Mouse (Mus musculus) intestine, embryonic 15.5 days (tissue): ENCODE measurements at regions not wholly inside any gene's neighbourhood (a gene's known extent, or its start where the extent isn't known, plus 50 kb on each side); places are given as distances from the start of the nearest gene placed in this dataset.

Source experiments
- ATAC-seq: fragments of 200-750 bp; cut with Nextera tagmentation; 2 replicates; pipeline ENCODE4 v1.8.0; 2017; ENCODE audit warnings: moderate TSS enrichment, moderate library complexity
- H3K27ac ChIP-seq: fragments of 300-500 bp; sonication (generic); 2 replicates; pipeline ENCODE4 v1.5.1; 2015; ENCODE audit warnings: mild to moderate bottlenecking, inconsistent platforms
- H3K27me3 ChIP-seq: fragments of 300-500 bp; sonication (generic); replicated peaks from 2 replicates; pipeline ENCODE4 v1.6.1; 2015; ENCODE audit warnings: inconsistent platforms
- H3K36me3 ChIP-seq: fragments of 300-500 bp; sonication (generic); 2 replicates; pipeline ENCODE4 v1.6.1; 2015; ENCODE audit warnings: inconsistent platforms
- H3K4me1 ChIP-seq: fragments of 300-500 bp; sonication (generic); replicated peaks from 2 replicates; pipeline ENCODE4 v1.6.1; 2015; ENCODE audit warnings: inconsistent platforms
- H3K4me2 ChIP-seq: fragments of 300-500 bp; sonication (generic); replicated peaks from 2 replicates; pipeline ENCODE4 v1.6.1; 2015; ENCODE audit warnings: mild to moderate bottlenecking, inconsistent platforms
- H3K4me3 ChIP-seq: fragments of 300-500 bp; sonication (generic); replicated peaks from 2 replicates; pipeline ENCODE4 v1.5.1; 2015; ENCODE audit warnings: inconsistent platforms
- H3K9ac ChIP-seq: fragments of 300-500 bp; sonication (generic); 2 replicates; pipeline ENCODE4 v1.6.1; 2015; ENCODE audit warnings: inconsistent platforms
- H3K9me3 ChIP-seq: fragments of 300-500 bp; sonication (generic); 2 replicates; pipeline ENCODE4 v1.6.1; 2016; ENCODE audit warnings: inconsistent platforms
- WGBS: fragments of 180-500 bp; shearing (Covaris S2); methylation state at CpG from one replicate; pipeline ENCODE4 v1.1.7; 2015; 5-methylcytosine and 5-hydroxymethylcytosine counted together

DNA sequence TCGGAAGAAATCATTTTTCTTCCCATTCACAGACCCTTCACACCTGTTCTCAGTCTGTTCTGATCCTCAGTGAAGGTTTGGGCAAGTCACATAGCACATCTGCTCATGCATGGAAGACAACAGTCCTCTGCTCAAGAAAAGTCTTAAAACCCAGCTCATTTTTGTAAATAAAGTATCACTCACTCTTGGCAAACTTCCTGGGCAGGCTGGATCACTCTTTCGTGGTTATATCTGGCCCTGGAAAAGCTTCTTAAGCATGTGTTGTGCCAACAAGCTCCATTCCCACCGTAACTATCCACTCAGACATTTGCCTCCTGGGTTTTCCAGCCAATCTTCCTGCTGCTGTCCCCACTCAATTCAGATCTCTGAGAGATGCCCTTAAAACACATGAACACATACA, 103.2 kb upstream of the Cep85l start:
- H3K27ac ChIP-seq: no peak overlapping the region
- WGBS: 35% methylated on average over 3 of the region's 3 CpGs
- H3K27me3 ChIP-seq: no peaks in the 10 kb centered on the region
- H3K4me3 ChIP-seq: no peak overlapping the region
- no peaks in the 10 kb centered on the region for H3K9me3 ChIP-seq
- H3K36me3 ChIP-seq: no peaks in the 10 kb centered on the region
- no peak overlapping the region for H3K4me2 ChIP-seq
- H3K9ac ChIP-seq: no peak overlapping the region
- no peaks in the 10 kb centered on the region for H3K4me1 ChIP-seq
- no peak for ATAC-seq

DNA sequence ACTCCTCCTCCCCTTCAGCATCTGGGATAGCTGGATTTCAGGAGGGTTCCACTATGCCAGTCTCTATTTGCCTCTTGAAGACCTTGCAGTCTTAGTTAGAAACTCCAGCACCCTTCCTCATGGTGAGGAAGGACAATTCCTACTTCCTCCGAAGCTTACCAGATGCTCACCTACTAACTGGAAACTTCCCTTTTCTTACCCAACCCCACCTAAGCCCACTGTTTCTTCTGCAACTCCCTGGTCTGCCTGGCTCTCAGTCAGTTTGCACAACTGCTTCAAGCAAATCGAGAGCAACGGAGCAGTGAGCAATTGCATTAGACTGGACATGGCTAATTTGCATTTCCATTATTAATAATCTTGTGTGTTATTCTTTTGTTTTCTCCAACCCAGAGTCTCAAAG, 90.5 kb upstream of the Cep85l start:
- Histone ChIP-seq H3K9me3 (0 out of 2 replicates have a peak, but pooled peaks cover 2% of the 10 kb centered on the region), H3K9ac (no peak overlapping the region), H3K27ac (no peak overlapping the region), H3K4me2 (no peak overlapping the region), H3K36me3 (no peaks in the 10 kb centered on the region), H3K4me1 (0 out of 2 replicates have a peak, but pooled peaks cover 7% of the 10 kb centered on the region), H3K27me3 (no peaks in the 10 kb centered on the region), H3K4me3 (no peak overlapping the region)
- ATAC-seq: no peak
- WGBS: 87% methylated on average over 3 of the region's 3 CpGs

DNA sequence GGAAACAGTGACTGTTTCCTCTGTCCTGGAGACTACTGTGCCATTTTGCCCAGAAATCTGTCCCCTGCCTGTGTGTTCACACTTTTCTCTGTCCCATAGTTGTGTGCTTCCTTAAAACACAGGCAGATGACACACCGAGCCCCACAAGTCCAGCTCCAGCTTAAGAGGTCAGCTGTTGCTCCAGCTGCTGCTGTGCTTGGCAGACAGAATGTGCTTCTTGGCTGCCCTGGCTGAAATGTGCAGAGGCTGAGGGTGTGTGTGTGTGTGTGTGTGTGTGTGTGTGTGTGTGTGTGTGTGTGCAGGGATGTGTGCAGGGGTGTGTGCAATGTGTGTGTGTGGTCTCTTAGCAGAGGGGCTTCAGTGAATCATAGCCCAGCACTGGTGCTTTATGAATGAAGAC, 89.9 kb upstream of the Cep85l start:
- no peak overlapping the region for H3K4me2 ChIP-seq
- no peaks in the 10 kb centered on the region for H3K36me3 ChIP-seq
- H3K4me3 ChIP-seq: no peak overlapping the region
- H3K4me1 ChIP-seq: 0 out of 2 replicates have a peak, but pooled peaks cover 9% of the 10 kb centered on the region
- 0 out of 2 replicates have a peak, but pooled peaks cover 2% of the 10 kb centered on the region for H3K9me3 ChIP-seq
- no peak overlapping the region for H3K9ac ChIP-seq
- H3K27me3 ChIP-seq: no peaks in the 10 kb centered on the region
- no peak for ATAC-seq
- H3K27ac ChIP-seq: no peak overlapping the region
- 53% methylated on average over 1 of the region's 1 CpGs for WGBS

DNA sequence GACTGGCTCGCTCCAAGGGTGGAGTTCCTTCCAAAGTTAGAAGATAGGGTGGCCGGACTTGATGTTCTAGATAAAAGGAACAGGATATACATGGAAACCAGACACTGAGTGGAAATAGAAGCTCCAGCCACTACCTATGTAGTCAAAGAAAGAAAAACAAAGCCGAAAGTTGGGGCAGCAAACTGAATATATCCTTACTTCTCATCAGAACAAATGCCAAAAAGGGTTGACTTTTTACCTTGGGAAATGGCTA, 88.5 kb upstream of the Cep85l start:
- Histone ChIP-seq H3K4me2 (no peak overlapping the region), H3K4me1 (0 out of 2 replicates have a peak, but pooled peaks cover 10% of the 10 kb centered on the region), H3K9ac (no peak overlapping the region), H3K36me3 (no peaks in the 10 kb centered on the region), H3K4me3 (no peak overlapping the region), H3K9me3 (0 out of 2 replicates have a peak, but pooled peaks cover 2% of the 10 kb centered on the region), H3K27ac (no peak overlapping the region), H3K27me3 (no peaks in the 10 kb centered on the region)
- 91% methylated on average over 3 of the region's 3 CpGs for WGBS
- ATAC-seq: no peak

DNA sequence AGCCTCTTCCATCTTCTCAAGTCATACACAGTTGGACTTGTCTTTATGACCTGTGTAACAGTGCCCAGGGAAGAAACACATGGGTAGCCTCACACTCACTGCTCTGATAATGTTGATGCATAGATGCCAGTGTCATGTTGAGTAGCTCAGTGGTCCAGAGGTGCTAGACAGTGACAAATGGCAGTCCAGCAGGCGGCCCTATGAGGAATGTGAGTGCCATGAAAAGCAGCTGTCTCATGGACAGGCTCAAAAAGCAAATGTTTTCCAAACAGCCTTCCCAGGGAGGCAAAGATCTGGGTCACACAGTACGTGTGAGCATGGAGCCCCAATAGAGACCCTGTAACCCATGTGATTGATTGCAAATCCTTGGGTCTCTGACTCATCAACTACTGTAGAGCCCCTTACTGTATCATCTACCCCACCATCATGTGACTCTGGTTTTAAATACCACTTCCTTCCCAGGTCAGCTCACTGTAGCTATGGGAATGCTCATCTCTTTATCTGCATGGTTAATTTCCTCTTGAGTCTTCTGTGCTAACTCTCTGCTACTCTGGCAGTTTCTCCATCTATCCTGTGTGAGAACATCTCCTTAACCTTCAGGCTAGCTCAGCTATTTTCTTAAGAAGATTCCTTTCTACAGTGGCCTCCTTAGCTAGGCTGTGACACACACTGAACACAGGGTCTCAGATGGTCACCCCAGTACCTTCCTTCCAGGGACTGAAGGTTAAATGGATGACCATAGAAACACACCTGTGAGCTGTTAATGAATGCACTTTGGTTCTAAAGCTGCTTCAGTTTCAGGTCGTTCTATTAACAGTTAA, 87.9 kb upstream of the Cep85l start:
- WGBS: 74% methylated on average over 3 of the region's 3 CpGs

DNA sequence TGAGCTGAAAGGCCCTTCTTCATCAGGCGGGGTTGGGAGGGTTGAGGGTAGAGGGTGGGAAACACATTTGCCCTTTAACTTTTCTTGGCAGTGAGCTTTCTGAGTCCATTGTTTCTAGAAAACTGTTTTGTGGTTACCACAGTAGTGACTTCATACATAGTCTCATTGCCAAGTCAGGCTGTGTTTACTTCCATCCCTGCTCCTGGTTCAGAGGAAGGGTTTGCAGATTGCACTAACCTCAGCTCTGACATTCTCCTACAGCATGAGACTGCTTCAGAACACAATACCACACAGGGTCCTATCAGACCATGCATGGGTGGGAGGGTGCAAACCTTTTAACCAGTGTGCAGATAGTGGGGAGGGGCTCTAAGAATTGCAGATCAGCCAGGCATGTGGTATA, 87.1 kb upstream of the Cep85l start:
- WGBS: 48% methylated on average over 1 of the region's 1 CpGs
- ATAC-seq: peak; percentile 61
- H3K27me3 ChIP-seq: no peaks in the 10 kb centered on the region
- H3K4me3 ChIP-seq: no peak overlapping the region
- H3K36me3 ChIP-seq: no peaks in the 10 kb centered on the region
- H3K9me3 ChIP-seq: 0 out of 2 replicates have a peak, but pooled peaks cover 2% of the 10 kb centered on the region
- H3K4me2 ChIP-seq: no peak overlapping the region
- H3K27ac ChIP-seq: peak overlapping the region; percentile 59; the same call in 1 of the 2 replicates
- H3K9ac ChIP-seq: no peak overlapping the region
- 0 out of 2 replicates have a peak, but pooled peaks cover 10% of the 10 kb centered on the region for H3K4me1 ChIP-seq

More for the DNA sequence above, 87.9 kb upstream of the Cep85l start:
- Histone ChIP-seq H3K27ac (no peak overlapping the region), H3K4me1 (0 out of 2 replicates have a peak, but pooled peaks cover 10% of the 10 kb centered on the region), H3K4me2 (no peak overlapping the region), H3K36me3 (no peaks in the 10 kb centered on the region), H3K9ac (no peak overlapping the region), H3K4me3 (no peak overlapping the region), H3K27me3 (no peaks in the 10 kb centered on the region), H3K9me3 (0 out of 2 replicates have a peak, but pooled peaks cover 2% of the 10 kb centered on the region)
- no peak; the same call in 1 of the 2 replicates for ATAC-seq

DNA sequence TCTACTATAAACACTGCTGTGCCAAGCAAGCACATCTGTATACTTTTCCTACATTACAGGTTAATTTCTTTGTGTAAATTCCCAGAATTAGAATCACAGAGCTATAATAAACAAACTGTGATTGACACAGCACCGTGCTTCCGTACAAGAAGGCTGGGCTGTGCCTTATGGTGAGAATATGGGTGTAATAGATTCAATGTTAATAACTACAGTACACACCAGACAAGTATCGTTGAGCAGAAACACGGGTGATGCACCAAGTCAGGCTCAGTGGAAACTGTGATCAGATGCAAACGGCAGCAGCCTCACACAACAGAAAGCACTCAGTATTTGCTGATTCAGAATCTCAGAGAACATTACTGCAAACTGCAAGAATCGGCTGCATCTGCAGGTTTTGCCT, 86.5 kb upstream of the Cep85l start:
- no peaks in the 10 kb centered on the region for H3K27me3 ChIP-seq
- H3K27ac ChIP-seq: peak overlapping the region; percentile 59

DNA sequence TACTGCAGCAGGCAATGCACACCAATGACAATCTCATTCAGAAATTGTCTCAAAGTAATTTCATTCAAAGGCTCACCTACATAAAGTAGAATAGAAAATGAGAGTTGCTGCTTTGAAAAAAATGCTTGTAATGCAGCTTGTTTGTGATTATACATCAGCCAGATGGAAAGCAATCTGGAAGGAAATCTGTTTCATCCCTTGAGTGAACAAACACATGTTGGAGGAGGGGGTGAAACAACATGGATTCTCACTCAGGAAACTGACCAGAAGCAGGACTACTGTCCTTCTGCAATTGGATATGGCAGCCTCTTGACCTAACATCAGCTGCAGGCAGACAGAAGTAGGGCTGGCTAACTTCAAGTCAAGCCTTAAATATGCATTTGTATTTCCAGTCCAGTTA, 84.8 kb upstream of the Cep85l start:
- Histone ChIP-seq H3K4me3 (no peak overlapping the region), H3K4me1 (0 out of 2 replicates have a peak, but pooled peaks cover 10% of the 10 kb centered on the region), H3K9me3 (no peaks in the 10 kb centered on the region), H3K4me2 (no peak overlapping the region), H3K36me3 (no peaks in the 10 kb centered on the region), H3K27ac (no peak overlapping the region), H3K9ac (no peak overlapping the region), H3K27me3 (no peaks in the 10 kb centered on the region)
- ATAC-seq: no peak

More for the DNA sequence above, 86.5 kb upstream of the Cep85l start:
- H3K36me3 ChIP-seq: no peaks in the 10 kb centered on the region
- H3K9ac ChIP-seq: no peak overlapping the region
- no peaks in the 10 kb centered on the region for H3K9me3 ChIP-seq
- H3K4me2 ChIP-seq: no peak overlapping the region
- WGBS: 51% methylated on average over 6 of the region's 6 CpGs
- ATAC-seq: no peak
- no peak overlapping the region for H3K4me3 ChIP-seq
- 0 out of 2 replicates have a peak, but pooled peaks cover 10% of the 10 kb centered on the region for H3K4me1 ChIP-seq

DNA sequence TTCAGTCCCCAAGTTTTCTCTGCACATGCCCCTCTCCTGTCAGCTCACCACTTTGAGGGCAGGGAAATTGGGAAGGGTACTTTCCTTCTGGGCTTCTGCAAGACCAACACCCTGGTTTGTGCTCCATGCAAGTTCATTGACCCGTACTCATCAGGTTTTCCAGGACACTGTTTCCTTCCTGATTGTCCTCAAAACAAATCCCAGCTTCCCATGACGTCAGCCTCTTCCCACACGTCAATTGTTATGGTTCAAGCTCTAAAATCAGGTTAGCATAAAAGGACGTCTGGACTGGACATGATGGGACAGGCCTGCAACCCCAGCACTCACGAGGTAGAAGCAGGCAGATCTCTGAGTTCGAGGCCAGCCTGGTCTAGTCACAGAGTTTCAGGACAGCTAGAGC, 84.3 kb upstream of the Cep85l start:
- H3K27ac ChIP-seq: no peak overlapping the region
- no peak overlapping the region for H3K4me3 ChIP-seq
- H3K9me3 ChIP-seq: no peaks in the 10 kb centered on the region
- 0 out of 2 replicates have a peak, but pooled peaks cover 10% of the 10 kb centered on the region for H3K4me1 ChIP-seq
- no peaks in the 10 kb centered on the region for H3K27me3 ChIP-seq
- H3K9ac ChIP-seq: no peak overlapping the region
- ATAC-seq: no peak
- 62% methylated on average over 6 of the region's 6 CpGs for WGBS
- H3K4me2 ChIP-seq: no peak overlapping the region
- no peaks in the 10 kb centered on the region for H3K36me3 ChIP-seq

DNA sequence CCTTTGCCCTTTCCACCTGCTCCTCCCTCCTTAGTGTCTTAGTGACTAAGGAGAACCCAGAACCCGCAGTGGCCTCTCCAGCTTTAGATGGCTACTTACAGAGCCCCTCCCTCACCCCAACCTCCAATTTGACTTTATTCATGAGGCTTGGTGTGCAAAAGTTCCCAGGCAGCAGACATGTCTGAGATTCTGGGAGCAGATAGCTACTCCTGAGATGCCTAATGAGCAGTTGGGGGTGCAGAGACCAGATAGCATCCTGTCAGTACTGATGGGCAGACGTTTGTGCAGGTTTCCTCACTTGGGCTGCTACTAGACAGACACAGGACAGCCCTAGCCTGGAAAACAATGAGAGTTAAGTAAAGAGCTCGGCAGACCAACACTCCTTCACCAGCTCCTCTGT, 83.7 kb upstream of the Cep85l start:
- no peaks in the 10 kb centered on the region for H3K27me3 ChIP-seq
- H3K4me2 ChIP-seq: no peak overlapping the region
- 50% methylated on average over 3 of the region's 3 CpGs for WGBS
- no peaks in the 10 kb centered on the region for H3K9me3 ChIP-seq
- ATAC-seq: no peak
- no peak overlapping the region for H3K9ac ChIP-seq
- no peaks in the 10 kb centered on the region for H3K36me3 ChIP-seq
- H3K4me1 ChIP-seq: 0 out of 2 replicates have a peak, but pooled peaks cover 10% of the 10 kb centered on the region
- no peak overlapping the region for H3K4me3 ChIP-seq
- H3K27ac ChIP-seq: no peak overlapping the region

DNA sequence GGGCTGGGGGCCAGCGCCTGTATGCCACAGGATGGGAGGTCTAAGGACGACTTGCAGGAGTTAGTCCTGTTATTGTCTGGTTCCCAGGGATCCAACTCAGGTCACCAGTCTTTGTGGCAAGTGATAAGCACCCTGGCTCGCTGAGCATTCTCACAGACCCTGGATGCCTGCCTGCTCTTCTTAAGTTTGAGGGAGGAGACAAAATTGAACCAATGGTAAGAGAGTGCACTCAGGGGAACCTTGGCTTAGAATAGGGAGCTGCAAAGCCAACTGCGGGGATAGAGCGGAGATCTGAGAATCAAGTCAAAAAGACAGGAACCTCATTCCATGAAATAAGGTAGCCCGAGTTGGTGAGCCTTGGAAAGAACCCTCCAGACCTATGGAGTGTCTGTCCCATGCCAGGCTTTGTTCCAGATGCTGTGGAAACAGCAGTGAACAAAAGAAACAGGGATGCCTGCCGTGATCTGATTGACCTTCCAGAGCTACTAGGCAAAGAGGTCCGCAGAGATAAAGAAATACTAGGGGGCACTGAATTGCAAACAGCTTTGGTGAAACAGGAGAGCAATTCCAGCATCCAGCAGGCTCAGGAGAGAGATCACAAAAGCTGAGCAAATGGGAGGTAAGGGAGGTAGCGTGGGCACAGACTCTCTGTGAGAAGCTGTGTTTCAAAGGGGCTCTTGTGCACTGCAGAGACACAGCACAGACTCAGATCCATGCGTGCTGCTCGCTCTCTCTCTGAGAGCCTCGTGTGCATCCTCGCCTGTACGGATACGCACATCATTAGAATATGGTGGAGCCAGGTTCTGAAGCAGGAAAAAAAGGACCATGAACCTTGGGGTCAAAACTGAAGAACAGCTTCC, 82.9 kb upstream of the Cep85l start:
- no peak overlapping the region for H3K9ac ChIP-seq
- no peak overlapping the region for H3K4me3 ChIP-seq
- ATAC-seq: no peak
- 52% methylated on average over 15 of the region's 15 CpGs for WGBS
- H3K36me3 ChIP-seq: no peaks in the 10 kb centered on the region
- no peaks in the 10 kb centered on the region for H3K9me3 ChIP-seq
- no peaks in the 10 kb centered on the region for H3K27me3 ChIP-seq
- H3K4me1 ChIP-seq: 0 out of 2 replicates have a peak, but pooled peaks cover 10% of the 10 kb centered on the region
- no peak overlapping the region for H3K27ac ChIP-seq
- H3K4me2 ChIP-seq: no peak overlapping the region

DNA sequence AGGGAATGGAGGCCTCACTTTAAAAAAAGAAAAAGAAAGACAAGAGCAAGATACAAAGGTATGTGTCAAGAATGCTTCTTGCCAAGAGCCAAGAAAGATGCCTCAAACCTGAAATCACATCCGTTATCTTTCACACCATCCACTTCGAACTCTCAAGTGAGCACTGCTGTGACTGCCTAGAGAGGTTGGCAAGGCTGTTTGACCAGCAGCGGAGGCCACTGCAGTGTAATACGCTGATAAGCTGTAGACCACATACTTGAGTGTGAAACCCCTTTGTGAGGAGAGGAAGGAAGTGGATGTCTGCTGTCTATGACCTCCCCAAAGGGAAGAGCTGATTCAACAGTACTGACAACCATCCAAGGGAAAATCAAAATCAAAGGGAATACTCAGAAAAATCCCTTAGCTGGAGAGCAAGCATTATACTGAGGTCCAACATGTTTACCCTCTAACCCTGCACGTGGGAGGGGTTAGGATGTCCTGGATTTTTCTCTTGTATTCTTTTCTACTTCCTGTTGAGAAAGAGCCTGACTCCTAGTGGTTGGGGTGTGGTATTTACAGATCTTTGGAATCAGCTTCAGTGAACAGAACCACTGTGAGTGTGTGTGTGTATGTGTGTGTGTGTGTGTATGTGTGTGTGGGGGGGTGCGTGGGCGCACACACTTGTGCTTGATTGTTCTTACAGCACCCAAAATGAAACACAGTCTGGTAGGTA, 81.5 kb upstream of the Cep85l start:
- no peaks in the 10 kb centered on the region for H3K27me3 ChIP-seq
- no peak for ATAC-seq
- H3K36me3 ChIP-seq: no peaks in the 10 kb centered on the region
- WGBS: 81% methylated on average over 7 of the region's 7 CpGs
- H3K4me2 ChIP-seq: no peak overlapping the region
- H3K9me3 ChIP-seq: no peaks in the 10 kb centered on the region
- H3K4me1 ChIP-seq: 0 out of 2 replicates have a peak, but pooled peaks cover 4% of the 10 kb centered on the region
- H3K9ac ChIP-seq: no peak overlapping the region
- H3K4me3 ChIP-seq: no peak overlapping the region
- H3K27ac ChIP-seq: no peak overlapping the region
